Mouse (Mus musculus) T-helper 1 cell (primary cell): ENCODE measurements around the gene Trmt2b.
"Not testable (repeated sequence)": the region's sequence is repeated elsewhere in the genome, so short reads cannot be mapped to it uniquely, and the experiment has no call there.

Experiments
- in situ Hi-C: fragments of 300-600 bp; cut with MboI, MseI; formaldehyde crosslinking; loops from one replicate; pipeline ENCODE4 v1.15.1; 2025; ENCODE audit warnings: high pct_unique_total_duplicates

Gene Trmt2b

GRCm38 (mm10) chrX:134220618-134221017 is 56.2 kb downstream of the Trmt2b start:
- in situ Hi-C loops = no loop called here

- in situ Hi-C loops = no loop called here
These were observed 58.6 kb downstream of the Trmt2b start for GRCm38 (mm10) chrX:134218161-134218560.

GRCm38 (mm10) chrX:134211151-134211642 is 65.6 kb downstream of the Trmt2b start:
- in situ Hi-C loops = no loop called here

- in situ Hi-C loops = no loop called here
These were observed 68.3 kb downstream of the Trmt2b start for GRCm38 (mm10) chrX:134208491-134208890.

GRCm38 (mm10) chrX:134187201-134187600 is 89.6 kb downstream of the Trmt2b start, which contains the start of gene Arl13a:
Arl13a (plus strand) TSS chrX:134187501.
- in situ Hi-C loops = not testable (repeated sequence)

GRCm38 (mm10) chrX:134174699-134175098 is 102.1 kb downstream of the Trmt2b start:
- in situ Hi-C loops = no loop called here
